Mouse (Mus musculus) kidney, adult 2 months (tissue): ENCODE results near the gene Pmvk.

Experiments
- CTCF ChIP-seq: fragments of 200-500 bp; conservative IDR thresholded peaks from 2 replicates; pipeline ENCODE4 v1.5.1; 2011; ENCODE audit warnings: low read depth, mild to moderate bottlenecking, control low read depth, low read length, moderate library complexity, mixed read lengths; ENCODE audit not compliant: insufficient read depth, insufficient read length
- POLR2A ChIP-seq: fragments of 200-500 bp; IDR thresholded peaks from one replicate; pipeline ENCODE4 v1.6.1; 2011; ENCODE audit warnings: low read depth, low read length, control low read depth

DNA sequence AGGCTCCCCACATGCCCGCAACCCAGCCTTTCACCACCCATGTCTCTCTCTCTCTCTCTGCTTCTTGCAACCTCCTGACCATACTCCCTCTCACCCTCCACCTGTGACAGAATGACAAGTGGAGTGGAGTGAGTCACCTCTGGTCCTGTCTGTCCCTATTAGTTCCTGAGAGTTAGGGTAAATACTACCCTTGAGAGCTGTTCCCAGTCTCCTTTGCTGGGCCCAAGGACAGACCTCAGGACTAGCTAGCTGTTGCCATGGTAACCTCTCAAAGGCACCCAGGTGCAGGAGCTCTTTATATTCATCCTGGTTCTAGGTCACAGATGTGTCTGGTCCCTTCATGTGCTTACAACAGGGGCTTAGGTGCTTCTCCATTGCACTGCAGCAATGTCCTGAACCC is 2.4 kb upstream of the Pmvk start:
- TF ChIP-seq CTCF (no peak), POLR2A (no peak)
